Mouse (Mus musculus) embryo, embryonic 10 days (tissue): ENCODE results near the gene Upk1a.

Experiments
- DNase-seq: peaks from one replicate; pipeline ENCODE4 v3.0.0-alpha.2; 2015; ENCODE audit warnings: low spot score

Upk1a gene

GRCm38 (mm10) chr7:30612654-30613402, at the start of gene Upk1a:
TSS of gene Upk1a (minus strand) at chr7:30612847.
- no peak for DNase-seq

- peak; percentile 99 for DNase-seq
Observed at GRCm38 (mm10) chr7:30649591-30650540, 37.2 kb upstream of the Upk1a start, which contains the start of gene Rbm42. TSS of gene Rbm42 (minus strand) at chr7:30650317.

DNA sequence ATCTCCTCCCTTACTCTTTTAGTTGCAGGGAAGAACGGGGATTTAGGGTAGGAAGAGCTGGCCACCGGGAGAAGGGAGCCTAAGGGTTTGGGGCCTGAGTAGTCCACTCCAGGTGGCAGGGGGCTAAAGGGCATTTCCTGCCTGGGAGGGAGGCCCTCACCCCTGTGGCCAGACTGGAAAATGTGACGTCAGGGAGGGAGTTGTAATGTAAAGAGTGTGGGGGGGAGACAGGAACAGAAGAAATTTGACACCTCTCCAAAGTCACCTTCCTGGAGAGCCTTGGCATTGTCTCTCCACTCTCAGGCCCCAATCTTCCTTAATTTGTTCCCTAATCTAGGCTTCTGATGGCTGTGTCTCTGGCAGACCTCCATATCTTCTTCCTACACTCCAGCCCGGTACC, 26.4 kb upstream of the Upk1a start:
- DNase-seq = peak; percentile 50

DNA sequence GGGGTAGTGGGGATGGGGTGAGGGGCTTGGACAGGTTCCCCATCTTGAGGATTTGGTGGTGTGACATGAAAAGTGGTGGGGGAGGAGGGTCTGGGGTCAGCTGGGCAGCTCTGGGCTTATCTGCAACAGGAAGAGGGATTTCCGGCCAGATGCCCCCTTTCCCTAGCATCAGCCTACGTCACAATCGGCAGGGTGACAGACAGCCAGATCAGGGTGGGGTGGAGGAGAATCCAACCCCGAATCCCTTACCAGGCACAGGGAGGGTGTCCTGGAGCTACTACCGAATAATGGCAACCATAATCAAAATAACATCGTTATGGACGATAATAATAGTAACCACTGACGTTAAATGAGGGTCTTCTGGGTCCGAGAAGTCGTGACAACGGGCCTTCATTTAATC, 23.7 kb upstream of the Upk1a start:
- no peak for DNase-seq

- no peak for DNase-seq
Observed at GRCm38 (mm10) chr7:30635752-30636151, 23.1 kb upstream of the Upk1a start, which contains the start of gene Etv2. TSS of gene Etv2 (minus strand) at chr7:30635852.

GRCm38 (mm10) chr7:30634621-30635020, 22.0 kb upstream of the Upk1a start:
- peak; percentile 79 for DNase-seq

DNA sequence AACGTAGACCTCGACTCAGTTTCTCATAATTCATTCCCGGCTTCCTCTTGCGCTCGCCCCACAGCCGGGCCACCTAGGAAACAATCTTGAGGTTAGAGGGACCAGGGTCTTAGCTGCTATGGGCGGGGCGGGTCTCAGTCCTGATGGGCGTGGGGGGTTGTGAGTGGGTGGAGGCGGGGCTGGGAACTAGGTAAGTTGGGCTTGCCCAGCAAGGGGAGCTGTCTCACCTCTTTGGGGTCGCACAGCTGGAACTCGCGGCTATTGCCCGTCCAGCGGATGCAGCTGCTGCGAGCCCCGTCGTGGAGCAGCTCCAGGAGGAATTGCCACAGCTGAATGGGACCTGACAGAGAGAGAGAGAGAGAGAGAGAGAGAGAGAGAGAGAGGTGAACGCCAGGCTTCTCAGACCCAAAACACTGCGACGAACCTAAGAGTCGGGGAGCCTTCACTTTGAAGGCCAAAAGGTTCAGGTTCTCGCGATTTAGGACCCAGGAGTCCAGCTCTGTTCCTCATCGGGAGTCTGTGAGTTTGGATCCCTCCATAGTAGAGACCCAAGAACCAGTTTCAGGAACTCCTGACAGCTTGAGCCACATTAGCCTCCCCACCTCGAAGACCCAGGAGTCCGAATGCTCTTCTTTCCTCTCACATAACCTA, 21.2 kb upstream of the Upk1a start:
- no peak for DNase-seq

DNA sequence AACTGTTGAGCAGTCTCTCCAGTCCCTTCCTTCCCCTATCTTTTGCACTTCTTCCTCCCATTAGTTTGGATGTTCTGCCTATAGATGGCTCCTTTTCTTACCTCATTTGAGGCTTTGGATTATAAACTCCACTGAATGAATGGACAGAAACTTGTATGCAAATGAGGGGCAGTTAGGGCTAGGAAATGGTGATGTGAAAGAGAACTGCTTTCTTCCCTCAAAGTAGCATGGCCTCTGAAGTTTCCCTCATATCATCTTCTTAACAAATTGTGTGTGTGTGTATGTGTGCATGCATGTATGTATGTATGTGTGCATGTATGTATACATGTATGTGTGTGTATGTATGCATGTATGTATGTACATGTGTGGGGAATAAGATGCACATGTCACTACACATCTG, 16.4 kb upstream of the Upk1a start:
- no peak for DNase-seq

- DNase-seq = no peak
Observed at GRCm38 (mm10) chr7:30626647-30627046, 14.0 kb upstream of the Upk1a start.

GRCm38 (mm10) chr7:30625530-30626384, 13.1 kb upstream of the Upk1a start, which contains the start of gene Cox6b1:
TSS of gene Cox6b1 (minus strand) at chr7:30626151.
- peak; percentile 95 for DNase-seq

- peak; percentile 29 for DNase-seq
Observed at GRCm38 (mm10) chr7:30619202-30619601, 6.6 kb upstream of the Upk1a start.

GRCm38 (mm10) chr7:30618658-30619057, 6.0 kb upstream of the Upk1a start:
- DNase-seq = no peak

GRCm38 (mm10) chr7:30615049-30615760, 2.6 kb upstream of the Upk1a start:
- DNase-seq = no peak

DNA sequence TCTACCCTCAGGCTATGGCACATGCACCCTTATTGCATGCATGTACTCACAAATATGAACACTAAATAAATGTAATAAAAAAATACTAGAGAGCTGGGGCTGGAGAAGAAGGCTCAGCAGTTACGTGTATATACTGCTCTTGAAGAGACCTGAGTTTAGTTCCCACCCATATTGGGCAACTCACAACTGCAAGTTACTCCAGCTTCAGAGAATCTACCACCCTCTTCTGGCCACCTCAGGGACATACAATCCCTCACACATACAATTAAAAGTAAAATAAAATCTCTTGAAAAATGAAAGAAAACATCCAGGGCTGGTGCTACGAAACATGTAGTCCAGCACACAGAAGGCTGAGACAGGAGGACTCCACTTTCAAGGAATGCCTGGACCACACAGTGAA, 1.8 kb upstream of the Upk1a start:
- DNase-seq = no peak

DNA sequence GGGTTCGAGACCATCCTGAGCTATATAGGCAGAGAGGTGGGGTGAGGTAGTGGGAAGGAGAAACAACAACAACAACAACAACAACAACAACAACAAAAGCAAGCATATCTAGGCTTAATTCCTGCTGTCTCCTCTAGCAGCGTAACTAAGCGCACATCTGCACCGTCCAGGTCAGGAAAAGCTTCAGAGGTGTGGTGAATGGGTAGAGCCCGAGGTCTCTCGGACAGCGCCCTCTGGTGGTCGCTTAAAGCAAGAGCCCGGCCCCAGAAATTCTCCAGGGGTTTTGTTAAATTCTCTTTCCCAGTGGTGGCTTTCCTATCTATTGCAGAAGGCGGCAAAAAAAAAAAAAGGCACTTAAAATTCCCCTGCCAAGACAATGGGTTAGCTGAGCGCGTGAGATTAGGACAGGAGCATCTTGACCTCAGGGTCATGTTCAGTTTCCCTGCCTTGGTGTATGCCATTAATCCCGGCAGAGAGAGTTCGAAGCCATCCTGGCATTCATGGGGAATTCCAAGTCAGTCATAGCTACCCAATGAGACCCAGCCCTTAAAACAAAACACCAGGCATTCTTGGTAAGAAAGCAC, 974 bp upstream of the Upk1a start:
- DNase-seq = peak; percentile 70

GRCm38 (mm10) chr7:30610043-30610442, 2.6 kb downstream of the Upk1a start:
- no peak for DNase-seq

- DNase-seq = no peak
Observed at GRCm38 (mm10) chr7:30608476-30608875, 4.2 kb downstream of the Upk1a start.

DNA sequence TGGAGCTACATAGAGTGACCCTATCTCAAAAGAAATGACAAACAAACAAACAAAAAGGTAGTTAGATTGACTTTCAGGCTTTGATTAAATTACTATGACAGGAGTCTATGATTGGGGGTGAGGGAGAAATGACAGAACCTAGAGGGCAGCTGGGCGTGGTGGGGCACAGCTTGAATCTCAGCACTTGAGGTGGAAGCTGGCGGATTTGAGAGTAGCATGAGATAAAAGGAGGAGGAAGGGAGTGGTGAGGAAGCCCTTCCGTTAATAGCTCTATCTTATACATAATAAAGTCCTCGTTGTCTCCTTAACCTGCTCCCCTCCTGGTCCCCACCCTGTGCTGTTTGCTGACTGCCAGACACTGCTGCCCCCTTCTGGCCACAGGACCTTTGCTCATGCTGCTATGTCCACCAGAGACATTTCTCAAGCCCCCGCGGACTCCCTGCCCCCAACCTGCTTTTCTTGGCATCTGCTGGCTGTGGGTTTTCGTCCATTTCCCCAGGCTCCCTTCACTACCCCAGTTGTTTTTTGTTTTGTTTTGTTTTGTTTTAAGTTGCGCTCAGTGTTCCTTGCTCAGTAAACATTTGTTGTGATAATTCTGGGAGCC, 4.8 kb downstream of the Upk1a start:
- DNase-seq = peak; percentile 75

DNA sequence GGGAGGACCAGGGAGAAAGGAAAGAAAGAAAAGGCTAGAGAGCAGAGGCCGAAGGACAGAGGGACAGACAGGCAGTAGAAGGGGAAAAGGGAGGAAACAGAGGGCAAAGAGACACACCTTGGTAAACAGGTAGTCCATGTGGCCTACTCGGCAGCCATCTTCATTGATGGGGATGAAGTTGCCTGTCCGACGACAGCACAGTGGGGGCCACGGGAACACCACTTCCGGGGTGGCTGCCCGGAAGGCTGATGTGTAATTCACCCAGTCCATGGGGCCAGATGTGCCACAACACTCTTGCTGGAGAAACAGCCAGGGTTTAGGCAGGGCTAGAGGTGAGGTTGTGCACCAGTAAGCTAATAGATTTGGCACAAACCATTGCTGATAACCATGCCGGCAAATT, 7.7 kb downstream of the Upk1a start:
- DNase-seq = no peak

- no peak for DNase-seq
Observed at GRCm38 (mm10) chr7:30604424-30604823, 8.2 kb downstream of the Upk1a start.
